Mouse (Mus musculus) ovary, postnatal 14 days (tissue): ENCODE results near the gene Sipa1l3.
A peak's percentile ranks its signal among the peaks of the same experiment; 100 is the strongest.

ENCODE experiments used
- DNase-seq: peaks from one replicate; pipeline ENCODE4 v3.0.0; 2022; ENCODE audit warnings: low spot score

Sipa1l3 gene

GRCm38 (mm10) chr7:29444070-29444469 is 74.4 kb downstream of the Sipa1l3 start:
- DNase-seq, result no peak

- no peak for DNase-seq
Measured at GRCm38 (mm10) chr7:29441793-29442192, 76.6 kb downstream of the Sipa1l3 start.

GRCm38 (mm10) chr7:29441151-29441550 is 77.3 kb downstream of the Sipa1l3 start:
- DNase-seq, result no peak

- no peak for DNase-seq
Measured at GRCm38 (mm10) chr7:29438655-29439282, 79.7 kb downstream of the Sipa1l3 start.

GRCm38 (mm10) chr7:29438204-29438603 is 80.2 kb downstream of the Sipa1l3 start:
- DNase-seq, result no peak

- no peak for DNase-seq
Measured at GRCm38 (mm10) chr7:29437072-29437471, 81.4 kb downstream of the Sipa1l3 start.

- no peak for DNase-seq
Measured at GRCm38 (mm10) chr7:29434313-29435035, 84.0 kb downstream of the Sipa1l3 start.

- no peak for DNase-seq
Measured at GRCm38 (mm10) chr7:29433725-29434124, 84.7 kb downstream of the Sipa1l3 start.

GRCm38 (mm10) chr7:29432947-29433553 is 85.4 kb downstream of the Sipa1l3 start:
- DNase-seq, result no peak

- DNase-seq, result no peak
Measured at GRCm38 (mm10) chr7:29432180-29432946, 86.1 kb downstream of the Sipa1l3 start.

- no peak for DNase-seq
Measured at GRCm38 (mm10) chr7:29430739-29431211, 87.7 kb downstream of the Sipa1l3 start.

- no peak for DNase-seq
Measured at GRCm38 (mm10) chr7:29426056-29426455, 92.4 kb downstream of the Sipa1l3 start.

- no peak for DNase-seq
Measured at GRCm38 (mm10) chr7:29425413-29425827, 93.0 kb downstream of the Sipa1l3 start.

- DNase-seq, result peak; percentile 36
Measured at GRCm38 (mm10) chr7:29424690-29425089, 93.8 kb downstream of the Sipa1l3 start.

GRCm38 (mm10) chr7:29421909-29422244 is 96.6 kb downstream of the Sipa1l3 start:
- no peak for DNase-seq

- DNase-seq, result no peak
Measured at GRCm38 (mm10) chr7:29421240-29421908, 97.1 kb downstream of the Sipa1l3 start.

GRCm38 (mm10) chr7:29419836-29420235 is 98.6 kb downstream of the Sipa1l3 start:
- no peak for DNase-seq

- DNase-seq, result no peak
Measured at GRCm38 (mm10) chr7:29418231-29418630, 100.2 kb downstream of the Sipa1l3 start.

- no peak for DNase-seq
Measured at GRCm38 (mm10) chr7:29417332-29418069, 100.9 kb downstream of the Sipa1l3 start.

GRCm38 (mm10) chr7:29416906-29417305 is 101.5 kb downstream of the Sipa1l3 start:
- DNase-seq, result no peak
